Mouse (Mus musculus) kidney, adult 2 months (tissue): ENCODE results near the gene Chrm3. TPM values are rescaled to one million over a fixed set of nuclear protein-coding genes. Genes with fewer than 3 reads are reported as not detected.

ENCODE experiments used
- DNase-seq: peaks from one replicate; pipeline ENCODE4 v3.0.0; 2021
- H3K27ac ChIP-seq: fragments of 200-500 bp; 2 replicates; pipeline ENCODE4 v1.5.1; 2012; ENCODE audit warnings: low read depth, low read length, control low read depth, inconsistent platforms; ENCODE audit not compliant: insufficient read depth
- H3K27me3 ChIP-seq: fragments of 200-500 bp; replicated peaks from 2 replicates; pipeline ENCODE4 v1.6.1; 2012; ENCODE audit warnings: mild to moderate bottlenecking, moderate library complexity, low read length, inconsistent platforms; ENCODE audit not compliant: control insufficient read depth, insufficient read depth
- H3K36me3 ChIP-seq: fragments of 200-500 bp; 2 replicates; pipeline ENCODE4 v1.6.1; 2012; ENCODE audit warnings: mild to moderate bottlenecking, moderate library complexity, low read length, inconsistent platforms; ENCODE audit not compliant: control insufficient read depth, insufficient read depth
- H3K4me1 ChIP-seq: fragments of 200-500 bp; 2 replicates; pipeline ENCODE4 v1.6.1; 2011; ENCODE audit warnings: low read length; ENCODE audit not compliant: control insufficient read depth, insufficient read depth
- H3K4me3 ChIP-seq: fragments of 200-500 bp; 2 replicates; pipeline ENCODE4 v1.5.1; 2011; ENCODE audit warnings: mild to moderate bottlenecking, low read depth, low read length, control low read depth; ENCODE audit not compliant: insufficient read depth
- CTCF ChIP-seq: fragments of 200-500 bp; conservative IDR thresholded peaks from 2 replicates; pipeline ENCODE4 v1.5.1; 2011; ENCODE audit warnings: low read depth, mild to moderate bottlenecking, control low read depth, low read length, moderate library complexity, mixed read lengths; ENCODE audit not compliant: insufficient read depth, insufficient read length
- POLR2A ChIP-seq: fragments of 200-500 bp; IDR thresholded peaks from one replicate; pipeline ENCODE4 v1.6.1; 2011; ENCODE audit warnings: low read depth, low read length, control low read depth
- WGBS: fragments of 180-500 bp; shearing (Covaris S2); methylation state at CpG from one replicate; pipeline ENCODE4 v1.1.7; 2018; 5-methylcytosine and 5-hydroxymethylcytosine counted together
- polyA plus RNA-seq: library from polyadenylated mRNA; depleted of rRNA; stranded (reverse); fragments of >200 nt; gene quantifications from 2 replicates; pipeline ENCODE4 v1.2.3, GENCODE M21; 2012

The Chrm3 gene
- polyA plus RNA-seq, 1 experiment = 3.1 TPM

GRCm38 (mm10) chr13:10263784-10264183, 96.9 kb downstream of the Chrm3 start:
- no peak for DNase-seq
- Histone ChIP-seq H3K27ac (no peak overlapping the region), H3K4me3 (no peak overlapping the region), H3K36me3 (no peaks in the 10 kb centered on the region), H3K4me1 (no peaks in the 10 kb centered on the region), H3K27me3 (no peaks in the 10 kb centered on the region)
- TF ChIP-seq POLR2A = no peak
- TF ChIP-seq CTCF = no peak
- WGBS = 82% methylated on average over 3 of the region's 3 CpGs

GRCm38 (mm10) chr13:10253049-10253448, 107.6 kb downstream of the Chrm3 start:
- no peaks in the 10 kb centered on the region for H3K36me3 ChIP-seq
- DNase-seq = peak; percentile 26
- H3K27ac ChIP-seq = no peak overlapping the region
- no peak for TF ChIP-seq CTCF
- TF ChIP-seq POLR2A = no peak
- no peaks in the 10 kb centered on the region for H3K27me3 ChIP-seq
- no peaks in the 10 kb centered on the region for H3K4me1 ChIP-seq
- H3K4me3 ChIP-seq = no peak overlapping the region

- no peak overlapping the region for H3K4me3 ChIP-seq
- TF ChIP-seq POLR2A (no peak), CTCF (no peak)
- no peaks in the 10 kb centered on the region for H3K27me3 ChIP-seq
- no peak overlapping the region for H3K27ac ChIP-seq
- no peaks in the 10 kb centered on the region for H3K4me1 ChIP-seq
- DNase-seq = no peak
- no peaks in the 10 kb centered on the region for H3K36me3 ChIP-seq
- WGBS = 75% methylated on average over 5 of the region's 5 CpGs
These were observed 109.0 kb downstream of the Chrm3 start for GRCm38 (mm10) chr13:10251499-10252179.

GRCm38 (mm10) chr13:10244243-10244998, 116.2 kb downstream of the Chrm3 start:
- no peak overlapping the region for H3K4me3 ChIP-seq
- H3K27ac ChIP-seq = peak overlapping the region; percentile 64
- WGBS = 44% methylated on average over 1 of the region's 1 CpGs
- H3K36me3 ChIP-seq = no peaks in the 10 kb centered on the region
- peak; percentile 65 for DNase-seq
- H3K27me3 ChIP-seq = no peaks in the 10 kb centered on the region
- TF ChIP-seq CTCF (no peak), POLR2A (no peak)
- no peaks in the 10 kb centered on the region for H3K4me1 ChIP-seq

GRCm38 (mm10) chr13:10240238-10240637, 120.4 kb downstream of the Chrm3 start:
- H3K27me3 ChIP-seq = no peaks in the 10 kb centered on the region
- TF ChIP-seq CTCF (no peak), POLR2A (no peak)
- 75% methylated on average over 3 of the region's 3 CpGs for WGBS
- DNase-seq = no peak
- H3K27ac ChIP-seq = no peak overlapping the region
- H3K36me3 ChIP-seq = no peaks in the 10 kb centered on the region
- peaks cover 6% of the 10 kb centered on the region; the same call in 1 of the 2 replicates for H3K4me1 ChIP-seq
- no peak overlapping the region for H3K4me3 ChIP-seq

- Histone ChIP-seq H3K27me3 (no peaks in the 10 kb centered on the region), H3K36me3 (no peaks in the 10 kb centered on the region), H3K27ac (no peak overlapping the region), H3K4me1 (peaks cover 6% of the 10 kb centered on the region; the same call in 1 of the 2 replicates), H3K4me3 (no peak overlapping the region)
- no peak for DNase-seq
- no peak for TF ChIP-seq POLR2A
- no peak for TF ChIP-seq CTCF
- 68% methylated on average over 4 of the region's 4 CpGs for WGBS
These were observed 120.8 kb downstream of the Chrm3 start for GRCm38 (mm10) chr13:10239825-10240224.

- Histone ChIP-seq H3K4me1 (peaks cover 6% of the 10 kb centered on the region; the same call in 1 of the 2 replicates), H3K27ac (no peak overlapping the region), H3K27me3 (no peaks in the 10 kb centered on the region), H3K4me3 (no peak overlapping the region), H3K36me3 (no peaks in the 10 kb centered on the region)
- TF ChIP-seq POLR2A (no peak), CTCF (no peak)
- 45% methylated on average over 2 of the region's 2 CpGs for WGBS
- peak; percentile 53 for DNase-seq
These were observed 123.0 kb downstream of the Chrm3 start for GRCm38 (mm10) chr13:10237616-10238015.
